Mouse (Mus musculus) embryonic fibroblast, embryonic 13.5 days (primary cell): ENCODE data around the gene Ccdc38.

Source experiments
- CTCF ChIP-seq: IDR thresholded peaks from 2 replicates; pipeline ENCODE4 v1.5.1; 2011; ENCODE audit warnings: mild to moderate bottlenecking, control low read depth, low read length, moderate library complexity, borderline replicate concordance; ENCODE audit not compliant: insufficient read depth
- POLR2A ChIP-seq: IDR thresholded peaks from 2 replicates; pipeline ENCODE4 v1.6.1; 2011; ENCODE audit warnings: low read depth, mild to moderate bottlenecking, control low read depth, low read length, moderate library complexity

- TF ChIP-seq POLR2A (no peak), CTCF (no peak)
These were observed 20.7 kb upstream of the Ccdc38 start for GRCm38 (mm10) chr10:93519756-93520155.
